Mouse (Mus musculus) CD4-positive, CD25-positive, alpha-beta regulatory T cell, adult 4 months (primary cell): ENCODE data around the gene Arhgap22. TPM values are rescaled to one million over a fixed set of nuclear protein-coding genes. Genes with fewer than 3 reads are reported as not detected.

Source experiments
- ATAC-seq: one replicate; pipeline ENCODE4 v1.8.0; 2017
- polyA plus RNA-seq, 2 experiments: library from polyadenylated mRNA; unstranded; fragments of 100-300 nt; shearing (Covaris generic); gene quantifications; one replicate each; pipeline ENCODE4 v1.2.1; 2017

The Arhgap22 gene
- polyA plus RNA-seq, 2 experiments from 2014 or later: not detected

DNA sequence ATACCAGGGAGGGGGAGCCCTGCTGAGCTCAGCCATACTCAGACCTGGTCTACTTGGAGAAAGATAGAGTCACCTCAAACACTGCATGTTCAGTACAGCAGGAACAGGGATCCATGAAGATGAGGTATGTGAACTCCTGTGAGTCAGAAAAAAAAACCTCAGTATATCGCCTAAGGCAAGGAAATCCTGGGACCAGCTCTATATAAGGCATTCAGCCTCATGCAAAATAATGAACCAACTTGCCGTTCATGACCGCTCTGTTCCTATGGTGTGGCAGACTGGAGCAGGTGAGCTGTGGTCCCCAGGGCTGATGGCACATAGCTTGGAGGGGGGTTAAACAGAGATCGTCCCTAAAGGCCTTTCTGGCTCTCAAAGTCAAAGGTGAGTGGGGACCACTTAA, 68.6 kb downstream of the Arhgap22 start:
- no peak for ATAC-seq

DNA sequence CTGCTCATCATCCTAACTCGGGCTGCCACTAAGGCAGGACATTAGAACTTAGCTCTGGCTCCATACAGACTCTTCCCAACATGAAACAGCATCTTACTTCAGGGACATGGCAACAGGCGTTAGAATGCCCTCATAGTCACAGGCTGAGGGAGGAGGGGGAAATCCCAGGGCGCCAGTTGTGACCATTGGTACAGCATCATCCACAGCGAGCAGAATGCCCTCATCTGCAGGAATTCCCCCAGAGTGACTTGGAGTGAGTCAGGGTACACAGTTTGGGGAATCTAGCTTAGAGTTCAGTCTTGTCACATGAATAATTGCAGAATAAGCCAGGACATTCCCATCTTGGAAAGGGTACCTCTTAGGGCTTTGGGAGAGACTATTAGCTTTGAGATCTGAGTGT, 74.1 kb downstream of the Arhgap22 start:
- no peak for ATAC-seq

DNA sequence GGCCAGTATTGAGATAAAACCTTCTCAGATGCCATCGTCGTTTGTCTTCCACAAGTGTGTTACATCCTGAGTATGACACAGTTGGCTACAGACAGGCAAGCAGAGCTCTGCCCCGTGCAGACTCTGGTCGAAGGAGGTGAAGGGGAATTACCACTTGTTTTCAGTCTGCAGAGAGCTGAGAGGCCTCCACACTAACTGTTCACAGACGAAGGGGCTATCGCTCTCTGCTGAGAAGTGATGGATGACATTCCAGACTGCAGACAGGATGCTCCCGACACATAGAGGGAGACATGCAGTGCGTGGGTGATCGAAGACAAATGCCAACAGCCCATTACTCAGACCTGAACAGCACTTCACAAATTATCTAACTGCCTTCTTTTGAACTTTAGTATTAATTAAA, 76.2 kb downstream of the Arhgap22 start:
- ATAC-seq: no peak

DNA sequence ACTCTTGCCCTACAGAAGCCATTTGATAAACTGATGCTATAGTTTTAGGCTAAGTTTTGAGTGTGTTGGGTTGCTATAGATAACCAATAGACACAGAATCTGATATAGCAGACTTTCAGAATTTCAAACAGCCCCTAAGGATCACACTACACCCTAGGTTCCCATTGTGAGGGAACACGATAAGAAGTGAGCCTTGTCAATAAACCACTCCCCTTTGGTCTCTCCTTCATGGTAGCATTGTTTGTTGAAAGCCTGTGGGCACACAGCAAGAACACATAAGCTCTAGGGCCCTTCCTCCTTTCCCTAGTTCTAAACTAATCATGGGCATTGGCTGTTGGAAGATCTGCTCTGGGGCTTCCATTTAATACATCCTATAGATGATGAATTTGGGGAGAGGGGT, 80.7 kb downstream of the Arhgap22 start:
- no peak for ATAC-seq

DNA sequence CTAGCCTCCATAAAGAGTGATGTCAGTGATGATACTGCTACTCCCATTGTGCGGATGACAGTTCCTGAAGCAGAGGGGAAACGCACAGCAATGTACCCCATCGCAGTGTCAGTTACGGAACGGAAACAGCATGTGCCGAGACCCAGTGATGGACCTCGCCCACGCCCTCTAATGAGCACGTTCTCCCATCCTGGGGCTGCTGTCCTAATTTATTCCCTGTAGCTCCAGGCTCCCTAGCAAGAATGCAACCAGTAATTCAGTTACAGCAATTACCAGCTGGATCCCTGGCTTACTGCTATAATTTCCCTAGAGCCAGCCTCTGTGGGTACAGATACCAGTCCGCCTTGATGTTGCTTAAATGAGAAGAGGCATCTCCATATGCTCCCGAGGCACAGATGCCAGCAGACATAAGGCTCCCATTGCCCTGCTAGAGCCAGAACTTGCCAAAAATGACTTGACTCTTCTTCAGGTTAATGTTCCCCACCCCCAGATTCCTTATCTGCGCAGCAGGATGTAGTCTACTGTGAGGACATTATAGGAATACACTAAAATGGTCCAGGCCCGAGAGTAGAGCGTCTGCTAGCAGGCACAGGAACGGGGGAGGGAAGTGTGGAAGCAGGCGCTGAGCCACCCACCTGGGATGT, 83.0 kb downstream of the Arhgap22 start:
- ATAC-seq: no peak

DNA sequence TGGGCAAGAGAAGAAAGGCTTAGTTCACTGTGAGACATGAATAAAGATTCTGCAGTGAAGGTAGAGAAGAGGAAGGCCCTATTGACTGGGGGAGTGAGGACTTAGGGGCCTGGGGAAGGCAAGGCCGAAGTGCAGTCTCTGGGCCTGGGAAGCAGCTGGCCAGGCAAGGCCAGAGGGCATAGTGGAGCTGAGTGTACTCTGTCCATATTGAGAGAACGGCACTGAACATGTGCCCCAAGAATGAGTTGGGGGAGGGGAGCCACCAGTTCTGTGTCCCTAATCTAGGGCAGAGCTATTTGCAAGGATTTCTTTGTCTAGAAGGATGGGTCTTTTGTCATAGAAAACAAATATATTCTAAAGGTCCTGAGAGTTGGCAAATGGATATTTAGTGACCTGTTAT, 86.8 kb downstream of the Arhgap22 start:
- no peak for ATAC-seq

DNA sequence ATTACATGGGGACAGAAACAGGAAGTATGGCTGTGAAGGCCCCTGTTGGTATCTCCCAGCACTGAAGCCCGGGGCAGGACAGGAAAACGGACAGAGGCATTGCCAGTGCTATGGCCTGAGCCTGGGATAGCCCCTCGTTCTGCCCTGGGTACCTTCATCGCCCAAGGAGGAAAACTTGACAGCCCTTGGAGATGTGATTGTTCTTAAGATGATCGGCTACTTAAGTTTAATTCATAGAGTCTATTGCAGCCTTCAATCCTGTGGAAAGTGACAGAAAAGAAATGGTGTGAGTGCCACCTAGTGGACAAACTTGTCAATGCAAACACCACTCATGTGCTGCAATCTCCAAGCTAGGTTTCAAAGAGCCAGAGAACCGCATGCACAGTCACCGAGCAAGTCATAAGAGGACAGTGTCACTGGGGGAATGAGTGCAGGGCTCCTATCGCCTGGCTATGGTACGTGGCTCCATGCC, 89.6 kb downstream of the Arhgap22 start:
- ATAC-seq: peak; percentile 39

DNA sequence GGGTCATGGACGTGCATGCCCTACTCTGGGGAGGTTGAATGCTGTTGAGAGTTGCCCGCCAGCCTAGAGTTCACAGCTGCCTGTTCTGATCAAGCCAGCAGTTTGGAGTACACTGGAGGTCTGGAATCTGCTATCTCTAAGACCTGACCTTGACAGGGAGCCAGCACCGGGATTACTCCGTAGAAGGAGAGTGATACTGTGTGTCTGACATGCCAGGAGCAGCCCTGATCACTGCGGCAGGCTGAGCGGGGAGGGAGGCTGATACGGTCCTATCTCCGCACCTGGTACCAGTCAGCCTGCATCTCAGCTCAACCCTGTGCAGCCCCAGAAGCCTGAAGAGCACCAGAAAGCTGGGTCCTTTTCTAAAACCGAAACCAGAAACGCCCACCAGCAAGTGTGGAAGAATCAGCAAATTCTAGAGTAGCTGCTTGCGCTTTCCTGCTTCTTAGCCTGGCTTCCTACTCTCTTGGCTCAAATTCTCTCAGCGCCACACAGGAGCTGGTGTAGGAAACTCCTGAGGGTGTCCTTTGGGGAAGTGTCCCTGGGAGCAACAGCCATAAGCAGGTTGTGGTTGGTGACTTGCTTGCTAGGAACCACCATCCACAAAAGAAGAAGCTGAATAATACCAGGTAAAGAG, 91.9 kb downstream of the Arhgap22 start:
- ATAC-seq: no peak

DNA sequence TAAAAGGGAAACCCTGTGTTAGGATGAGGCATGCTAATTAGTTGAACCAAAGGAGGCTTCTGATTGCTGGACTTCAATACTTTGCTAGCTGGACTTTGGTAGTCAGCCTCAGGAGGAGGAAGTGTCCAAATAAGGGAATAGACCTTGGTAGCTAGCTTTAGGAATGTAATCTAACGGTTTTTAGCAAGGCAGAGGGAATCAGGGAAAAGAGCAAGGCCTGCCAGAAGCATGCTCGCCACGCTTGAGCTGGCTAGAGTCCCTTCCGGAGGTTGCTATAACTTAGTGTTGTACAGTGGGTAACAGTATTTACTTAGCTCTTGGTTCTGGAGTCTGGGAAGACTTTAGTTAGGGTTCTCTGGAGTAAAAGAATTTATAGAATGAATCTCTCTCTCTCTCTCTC, 96.9 kb downstream of the Arhgap22 start:
- ATAC-seq: no peak

DNA sequence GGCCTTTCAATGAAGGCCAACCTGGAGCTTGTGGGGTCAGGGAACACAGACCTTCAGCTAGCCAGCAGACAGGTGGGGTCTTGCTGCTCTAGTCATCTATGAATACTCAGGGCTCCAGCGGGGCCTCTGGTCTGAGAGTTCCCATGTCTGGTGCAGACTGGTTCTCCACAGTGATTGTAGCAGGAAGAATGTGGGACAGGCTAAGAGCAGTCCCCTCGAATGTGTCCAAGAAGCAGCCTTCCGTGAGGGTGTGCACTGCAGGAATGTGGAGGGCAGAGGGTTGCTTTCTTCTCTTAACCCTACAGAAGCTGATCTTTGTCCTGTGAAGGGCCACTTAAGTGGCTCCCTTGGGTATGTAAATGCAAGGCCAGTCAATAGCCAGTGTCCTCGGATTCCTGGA, 98.5 kb downstream of the Arhgap22 start:
- no peak for ATAC-seq

DNA sequence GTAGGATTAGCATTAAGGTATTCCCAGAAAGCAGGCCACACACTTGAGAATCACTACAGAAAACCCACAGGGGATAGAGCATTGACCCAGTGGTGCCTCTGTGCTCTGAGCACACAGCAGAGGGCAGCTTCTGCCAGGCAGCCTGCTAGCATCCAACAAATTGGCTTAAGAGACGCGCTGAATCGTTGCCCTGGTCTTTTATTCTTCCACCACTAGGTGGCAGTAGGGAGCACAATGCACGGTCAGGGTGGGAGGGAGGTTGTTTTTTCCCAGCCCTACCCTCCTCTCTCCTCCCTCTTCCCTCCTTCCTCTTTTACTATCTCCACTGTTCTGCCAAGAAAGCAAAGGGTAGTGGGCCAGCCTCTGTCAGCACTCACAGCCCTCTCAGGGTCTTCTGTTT, 99.8 kb downstream of the Arhgap22 start:
- peak; percentile 37 for ATAC-seq

DNA sequence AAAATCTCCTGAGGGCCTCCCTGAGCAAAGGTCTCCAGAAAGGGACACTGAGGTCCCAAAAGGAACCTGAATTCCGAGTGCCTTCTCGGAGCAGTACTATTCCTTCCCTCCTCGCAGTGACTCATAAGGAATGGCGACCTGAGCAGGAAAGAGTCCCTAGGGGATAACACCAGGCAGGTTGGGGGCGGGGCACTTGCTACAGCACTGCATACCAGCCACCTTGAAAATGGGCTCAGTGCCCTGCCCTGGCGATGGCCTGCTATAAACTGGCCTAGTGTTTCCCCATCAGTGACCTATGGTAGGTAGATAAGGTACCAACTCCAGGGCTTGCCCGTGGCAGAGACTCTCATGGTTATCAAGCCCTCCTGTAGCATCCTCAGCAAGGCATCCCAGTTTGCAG, 100.3 kb downstream of the Arhgap22 start:
- no peak for ATAC-seq

DNA sequence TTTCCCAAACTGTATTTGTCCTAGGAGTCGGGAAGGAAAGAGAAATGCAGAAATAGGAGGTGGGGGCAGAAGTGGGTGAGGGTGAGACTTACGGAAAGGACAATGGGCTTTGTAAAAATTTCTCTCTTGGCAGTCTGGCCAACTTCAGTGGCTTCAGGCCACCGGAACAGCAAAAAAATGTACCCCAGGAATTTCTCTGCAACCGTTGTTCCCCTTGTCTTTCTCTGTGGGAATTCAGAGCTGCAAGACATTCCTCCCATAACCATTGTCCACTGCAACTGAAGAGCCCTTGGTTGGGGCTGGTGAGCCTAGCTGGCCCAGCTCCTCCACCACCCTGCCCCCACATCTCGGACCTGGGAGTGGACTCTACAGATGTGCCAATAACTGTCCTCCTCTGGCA, 101.3 kb downstream of the Arhgap22 start:
- no peak for ATAC-seq

DNA sequence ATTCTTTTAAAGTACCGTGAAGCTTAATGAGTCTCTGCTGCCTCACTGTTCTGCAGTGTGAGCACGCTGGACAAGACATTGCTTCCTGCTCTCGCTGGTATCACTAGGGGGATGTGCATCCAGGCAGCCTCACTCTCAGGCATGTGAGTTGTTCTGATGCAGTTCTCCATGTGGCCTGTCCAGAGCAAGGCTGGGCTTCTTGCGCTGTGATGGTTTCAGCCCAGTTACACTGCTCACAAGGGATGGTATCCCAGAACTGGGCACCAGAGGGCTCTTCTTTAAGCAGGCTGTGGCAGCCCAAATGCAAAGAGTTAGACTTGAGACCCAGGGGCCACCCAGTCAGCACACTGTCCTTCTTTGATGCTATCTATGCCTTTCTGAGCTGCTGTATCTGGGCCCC, 101.9 kb downstream of the Arhgap22 start:
- ATAC-seq: no peak

DNA sequence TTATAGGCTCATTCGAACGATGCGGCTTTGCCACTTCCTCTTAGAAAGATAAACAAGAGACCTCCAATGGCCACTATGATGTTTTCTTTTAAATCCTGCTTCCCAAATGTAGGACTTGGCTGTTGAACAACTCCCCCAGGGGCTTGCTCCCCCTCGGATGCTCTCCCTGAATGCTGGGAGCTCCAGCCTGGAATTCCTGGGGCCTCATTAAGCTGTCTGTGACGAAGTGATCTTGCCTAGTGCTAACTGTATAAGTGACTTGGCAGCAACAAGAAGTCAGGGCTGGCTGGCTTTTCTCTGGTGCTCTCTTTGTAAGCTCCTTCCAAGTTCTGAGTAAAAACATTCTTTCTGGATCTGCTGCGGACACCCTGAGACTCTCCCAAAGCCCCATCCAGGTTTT, 104.1 kb downstream of the Arhgap22 start:
- ATAC-seq: no peak

DNA sequence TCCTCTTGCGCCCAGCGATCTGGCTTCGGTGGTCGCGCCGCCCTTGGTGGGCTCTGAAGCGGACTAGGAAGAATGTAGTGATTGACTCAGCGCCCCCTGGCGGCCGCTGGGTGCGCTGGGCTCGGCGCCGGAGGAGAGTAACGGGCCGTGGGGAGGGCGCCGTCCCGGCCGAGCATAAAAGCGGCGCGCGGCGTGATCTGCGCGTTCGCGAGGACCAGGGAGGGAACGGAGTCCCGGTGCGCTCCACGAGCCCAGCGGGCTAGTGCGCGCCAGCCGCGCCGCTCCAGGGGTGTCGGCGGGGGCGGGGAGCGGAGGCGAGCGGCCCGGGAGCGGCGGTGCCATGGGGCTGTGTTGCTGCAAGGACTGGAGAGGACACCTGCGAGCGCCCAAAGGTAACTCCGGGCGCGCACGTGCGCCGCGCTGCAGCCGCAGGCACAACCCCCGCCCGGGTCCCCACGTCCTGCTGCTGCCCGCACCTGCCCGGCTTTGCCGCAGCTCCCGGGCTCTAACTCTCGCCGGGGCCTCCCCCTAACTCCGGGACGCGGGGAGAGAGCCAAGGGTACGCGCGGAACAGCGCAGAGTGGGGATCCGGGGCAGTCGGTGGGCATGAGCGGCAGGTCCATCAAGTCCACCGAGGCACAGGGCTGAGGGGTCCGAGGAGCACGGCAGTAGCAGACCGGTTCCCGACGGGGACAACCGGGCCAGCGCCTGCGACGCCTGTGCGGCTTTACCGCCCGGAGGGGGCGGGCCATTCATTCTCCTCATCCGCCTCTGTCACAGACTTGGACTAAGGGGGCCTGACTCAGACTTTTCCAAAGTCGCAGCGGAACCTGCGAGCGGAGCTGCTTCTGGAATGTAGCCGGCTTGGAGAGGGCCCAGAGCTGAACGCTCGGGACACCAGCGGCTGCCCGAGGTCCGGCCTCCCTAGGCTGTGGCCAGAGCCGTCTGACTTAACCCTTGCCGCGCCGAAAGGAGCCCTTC, 106.0 kb downstream of the Arhgap22 start:
- peak; percentile 51 for ATAC-seq

DNA sequence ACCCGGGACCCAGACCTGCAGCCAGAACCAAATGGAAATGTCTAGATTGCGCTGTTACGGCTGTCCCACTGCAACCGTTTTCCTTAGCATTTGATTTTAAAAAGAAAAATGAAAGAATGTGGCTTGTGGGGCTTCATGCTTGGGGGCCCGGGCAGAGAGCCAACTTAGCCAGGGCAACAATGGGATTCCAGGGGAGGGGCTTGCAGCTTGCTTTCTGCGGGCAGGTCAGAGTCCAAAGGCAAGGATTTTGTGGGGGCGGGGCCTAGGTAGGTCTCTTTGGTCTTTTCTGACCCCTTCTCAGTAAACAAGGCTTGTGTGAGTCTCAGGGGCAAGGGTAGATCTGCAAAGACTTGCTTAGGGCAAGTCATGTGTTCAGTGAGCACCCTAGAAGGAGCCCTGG, 107.0 kb downstream of the Arhgap22 start:
- ATAC-seq: no peak

DNA sequence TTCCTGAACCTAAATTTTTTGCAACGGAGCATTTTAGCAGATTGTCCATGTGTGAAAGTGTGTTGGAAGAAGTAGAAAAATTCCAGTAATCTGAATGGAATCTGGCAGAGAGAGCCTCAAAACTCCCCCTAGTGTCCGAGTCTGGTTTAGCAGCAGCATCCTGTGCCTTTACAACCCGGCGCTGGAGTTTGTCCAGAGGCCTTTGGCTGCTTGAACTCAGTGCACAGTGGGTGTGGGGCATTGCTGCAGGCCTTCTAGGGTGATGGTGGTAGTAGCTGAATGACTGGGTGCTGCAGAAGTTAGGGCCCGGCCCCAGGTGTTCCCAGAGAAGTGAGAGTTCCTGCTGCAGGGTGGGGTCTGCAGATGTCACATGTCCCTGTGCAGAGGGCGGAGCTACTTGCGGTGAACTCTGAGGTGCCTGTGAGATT, 108.8 kb downstream of the Arhgap22 start:
- ATAC-seq: no peak

DNA sequence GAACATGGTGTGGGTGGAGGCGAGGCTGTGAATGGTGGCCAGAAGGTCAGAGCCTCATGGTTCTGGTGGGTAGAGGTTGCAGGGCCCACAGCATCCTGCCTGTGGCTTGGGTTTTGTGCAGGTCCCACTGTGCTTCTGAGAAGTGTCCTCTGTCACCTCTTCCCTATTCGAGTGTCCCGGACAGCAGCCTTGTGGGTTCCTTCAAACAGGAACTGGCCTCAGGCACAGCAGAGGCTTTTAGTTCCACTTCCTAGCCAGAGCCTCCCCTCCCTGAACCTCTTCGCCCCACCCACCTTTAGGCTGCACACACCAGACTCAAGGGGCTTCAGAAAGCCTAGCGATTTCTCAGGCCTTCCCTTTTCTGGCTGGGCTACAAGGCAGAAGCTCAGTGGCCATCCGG, 110.7 kb downstream of the Arhgap22 start:
- ATAC-seq: no peak

DNA sequence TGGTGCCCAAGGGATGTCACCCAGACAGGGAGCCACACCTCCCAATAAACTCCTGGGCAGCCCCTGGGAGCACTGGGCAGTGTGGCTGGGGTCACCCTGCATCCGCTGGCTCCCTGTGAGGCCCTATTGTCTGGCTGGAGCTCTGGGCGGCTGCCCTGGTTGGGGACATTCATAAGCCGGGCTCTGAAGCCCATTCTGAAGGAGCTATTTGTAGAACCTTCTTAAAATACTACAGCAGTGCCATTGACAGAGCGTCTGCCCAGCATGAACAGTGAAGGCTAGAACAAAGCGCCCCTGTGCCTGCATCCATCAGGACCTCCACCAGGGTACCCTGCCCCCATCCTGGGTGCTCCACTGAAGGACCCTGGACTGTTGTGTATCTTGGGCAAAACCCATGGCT, 114.5 kb downstream of the Arhgap22 start:
- no peak for ATAC-seq

DNA sequence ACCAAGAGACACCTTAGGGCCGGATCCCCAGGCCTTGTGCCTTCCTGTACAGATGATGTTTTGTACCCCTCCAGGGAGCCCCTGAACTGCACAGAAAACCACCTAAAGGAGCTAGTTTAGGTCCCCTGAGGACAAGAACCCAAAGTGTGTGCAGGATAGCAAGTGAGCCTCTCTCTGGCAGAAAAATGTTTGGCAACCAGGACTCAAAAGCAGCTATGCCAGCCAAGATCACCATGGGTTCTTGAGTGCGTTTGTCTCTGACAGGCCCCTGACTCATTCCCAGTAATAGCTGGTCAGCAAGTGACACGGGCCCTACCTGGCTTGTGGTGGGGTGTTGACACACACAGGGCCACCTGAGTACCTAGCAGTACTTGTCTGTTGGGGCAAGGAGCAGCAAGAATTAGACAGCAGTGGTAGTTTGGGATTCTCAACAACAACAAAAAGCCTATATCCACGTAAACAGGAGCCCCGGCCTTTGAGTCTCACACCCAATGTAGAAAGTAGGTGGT, 115.5 kb downstream of the Arhgap22 start:
- ATAC-seq: no peak

DNA sequence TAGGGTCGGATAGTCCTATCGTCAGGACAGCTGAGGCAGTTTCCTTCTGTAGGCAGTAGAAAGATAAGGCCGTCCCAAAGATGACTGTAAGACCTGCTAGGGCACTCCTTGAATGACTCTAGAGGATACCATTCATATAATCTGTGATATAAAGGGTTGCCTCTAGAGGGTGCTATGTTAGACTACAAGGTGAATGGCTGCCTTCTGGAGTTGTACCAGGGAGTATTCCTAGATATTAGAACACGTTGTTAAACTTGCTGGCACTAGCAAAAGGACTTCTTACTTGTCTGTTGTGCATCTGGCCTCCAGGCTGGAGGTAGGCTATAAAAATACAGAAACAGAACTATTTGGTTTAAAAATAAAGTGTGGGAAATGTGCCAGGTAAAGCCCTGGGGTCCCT, 117.2 kb downstream of the Arhgap22 start:
- ATAC-seq: no peak

DNA sequence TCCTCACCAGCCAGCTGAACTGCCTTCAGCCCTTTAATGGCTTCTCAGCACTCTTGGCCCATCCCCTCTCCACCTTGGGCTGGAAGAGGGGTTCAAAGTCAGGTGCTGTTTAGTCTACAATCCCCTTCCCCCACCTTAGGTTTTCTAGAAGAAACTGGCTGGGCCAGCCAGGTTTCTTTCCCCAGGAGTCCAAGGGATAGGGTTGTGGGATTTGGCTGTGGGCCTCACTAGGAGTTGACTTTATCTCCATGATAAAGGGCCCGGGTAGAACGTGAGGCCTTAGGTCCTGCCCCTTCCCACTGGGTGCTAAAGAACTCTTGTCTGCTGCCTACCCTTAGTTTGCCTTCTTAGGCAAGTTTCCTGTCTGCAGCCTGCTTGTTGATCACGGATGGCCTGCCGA, 117.8 kb downstream of the Arhgap22 start:
- ATAC-seq: no peak
